Mouse (Mus musculus): Measurements from ENCODE around the gene Tspan4. TPM values are rescaled to one million over a fixed set of nuclear protein-coding genes. Genes with fewer than 3 reads are reported as not detected.

Gene Tspan4
- polyA plus RNA-seq, 1 experiment from 2014 or later = 86.2 TPM

GRCm38 (mm10) chr7:141524760-141525579, 49.9 kb downstream of the Tspan4 start:
- Histone ChIP-seq H3K9me3 (ENCODE audit: control insufficient read depth, low read length) (no peaks in the 10 kb centered on the region), H3K4me3 (ENCODE audit: low read depth, low read length) (no peak overlapping the region), H3K27ac (replicated peaks; ENCODE audit: low read depth, low read length) (no peak overlapping the region), H3K9ac (ENCODE audit: low read depth, low read length) (no peak overlapping the region), H3K36me3 (ENCODE audit: control insufficient read depth, insufficient read depth, low read length) (peaks cover 37% of the 10 kb centered on the region), H3K4me2 (ENCODE audit: low read depth, low read length) (no peak overlapping the region), H3K27me3 (replicated peaks; ENCODE audit: control insufficient read depth, insufficient read depth, low read length) (no peaks in the 10 kb centered on the region), H3K4me1 (ENCODE audit: control insufficient read depth, insufficient read depth, low read length) (no peaks in the 10 kb centered on the region)
- DNase-seq (ENCODE audit: low spot score) (peak; percentile 84), ATAC-seq (ENCODE audit: low read depth) (peak; percentile 86)
- WGBS = 57% methylated on average over 6 of the region's 6 CpGs

- Histone ChIP-seq H3K36me3 (ENCODE audit: control insufficient read depth, insufficient read depth, low read length) (peaks cover 36% of the 10 kb centered on the region), H3K27ac (replicated peaks; ENCODE audit: low read depth, low read length) (no peak overlapping the region), H3K27me3 (replicated peaks; ENCODE audit: control insufficient read depth, insufficient read depth, low read length) (no peaks in the 10 kb centered on the region), H3K4me3 (ENCODE audit: low read depth, low read length) (no peak overlapping the region), H3K9ac (ENCODE audit: low read depth, low read length) (no peak overlapping the region), H3K4me1 (ENCODE audit: control insufficient read depth, insufficient read depth, low read length) (no peaks in the 10 kb centered on the region), H3K4me2 (ENCODE audit: low read depth, low read length) (no peak overlapping the region), H3K9me3 (ENCODE audit: control insufficient read depth, low read length) (no peaks in the 10 kb centered on the region)
- ATAC-seq (ENCODE audit: low read depth) (0 out of 2 replicates have a peak, but pooled peaks have one; percentile 12), DNase-seq (ENCODE audit: low spot score) (no peak)
- WGBS = 81% methylated on average over 4 of the region's 4 CpGs
These were observed 50.5 kb downstream of the Tspan4 start for GRCm38 (mm10) chr7:141525580-141525925.

DNA sequence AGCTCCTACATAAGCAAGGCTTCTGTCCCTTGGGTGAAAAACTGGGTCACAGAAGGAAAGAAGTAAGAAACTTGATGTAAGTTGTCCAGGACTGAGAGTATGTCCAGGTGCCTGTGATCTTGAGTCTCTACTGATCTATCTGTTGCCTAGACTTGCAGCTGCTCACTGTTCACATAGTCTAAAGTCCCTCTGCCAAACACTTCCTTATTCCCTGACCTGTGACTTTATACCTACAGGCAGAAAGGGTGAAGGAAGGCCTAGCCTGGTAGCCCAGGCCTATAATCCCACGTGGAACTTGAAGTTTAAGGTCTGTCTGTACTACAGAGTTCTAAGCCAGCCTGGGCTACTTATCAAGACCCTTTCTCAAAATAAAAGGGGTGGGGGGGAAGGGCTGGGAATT, 60.5 kb downstream of the Tspan4 start:
- no peak overlapping the region for H3K4me2 ChIP-seq (ENCODE audit: low read depth, low read length)
- H3K27ac ChIP-seq (replicated peaks; ENCODE audit: low read depth, low read length) = no peak overlapping the region
- no peaks in the 10 kb centered on the region for H3K9me3 ChIP-seq (ENCODE audit: control insufficient read depth, low read length)
- 67% methylated on average over 1 of the region's 1 CpGs for WGBS
- DNase-seq (ENCODE audit: low spot score) (no peak), ATAC-seq (ENCODE audit: low read depth) (no peak)
- H3K4me3 ChIP-seq (ENCODE audit: low read depth, low read length) = no peak overlapping the region
- no peaks in the 10 kb centered on the region for H3K36me3 ChIP-seq (ENCODE audit: control insufficient read depth, insufficient read depth, low read length)
- peaks cover 14% of the 10 kb centered on the region for H3K4me1 ChIP-seq (ENCODE audit: control insufficient read depth, insufficient read depth, low read length)
- no peaks in the 10 kb centered on the region for H3K27me3 ChIP-seq (replicated peaks; ENCODE audit: control insufficient read depth, insufficient read depth, low read length)
- no peak overlapping the region for H3K9ac ChIP-seq (ENCODE audit: low read depth, low read length)

DNA sequence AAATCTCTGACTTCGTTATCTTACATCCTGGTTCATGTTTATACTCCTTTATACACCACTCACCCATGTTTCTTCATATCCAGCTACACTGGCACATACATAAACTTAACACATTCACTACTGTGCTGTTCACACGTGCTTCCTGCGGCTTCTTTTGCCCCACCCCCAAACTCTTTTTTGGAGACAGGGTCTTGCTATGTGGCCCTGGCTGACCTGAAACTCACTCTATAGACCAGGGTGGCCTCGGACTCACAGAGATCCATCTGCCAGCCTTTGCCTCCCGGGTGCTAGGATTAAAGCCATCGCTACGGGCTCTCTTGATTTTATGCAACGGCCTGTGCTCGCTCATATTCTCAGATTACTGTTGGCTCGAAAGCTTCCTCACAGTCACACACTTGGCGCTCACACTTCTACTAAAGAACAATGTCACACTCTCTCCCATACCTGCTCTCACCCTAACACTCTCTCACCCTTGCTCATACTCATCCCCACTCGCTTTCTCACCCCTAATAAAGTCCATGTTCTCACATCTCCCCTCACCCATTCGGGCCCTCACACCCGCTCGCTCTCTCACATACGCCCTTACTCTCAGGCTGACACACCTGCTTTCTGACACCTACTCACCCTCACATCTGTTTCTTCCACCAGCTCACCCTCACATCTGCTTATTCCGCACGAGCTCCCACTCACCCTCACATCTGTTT, 64.0 kb downstream of the Tspan4 start:
- no peak for DNase-seq (ENCODE audit: low spot score)
- 10% methylated on average over 18 of the region's 18 CpGs for WGBS
- Histone ChIP-seq H3K4me1 (ENCODE audit: control insufficient read depth, insufficient read depth, low read length) (peaks cover 20% of the 10 kb centered on the region), H3K9me3 (ENCODE audit: control insufficient read depth, low read length) (no peaks in the 10 kb centered on the region), H3K9ac (ENCODE audit: low read depth, low read length) (peak overlapping the region; percentile 78), H3K27me3 (replicated peaks; ENCODE audit: control insufficient read depth, insufficient read depth, low read length) (no peaks in the 10 kb centered on the region), H3K4me3 (ENCODE audit: low read depth, low read length) (peak overlapping the region; percentile 60), H3K27ac (replicated peaks; ENCODE audit: low read depth, low read length) (peak overlapping the region; percentile 52), H3K4me2 (ENCODE audit: low read depth, low read length) (peak overlapping the region; percentile 82), H3K36me3 (ENCODE audit: control insufficient read depth, insufficient read depth, low read length) (no peaks in the 10 kb centered on the region)
- no peak; the same call in 1 of the 2 replicates for ATAC-seq (ENCODE audit: low read depth)

DNA sequence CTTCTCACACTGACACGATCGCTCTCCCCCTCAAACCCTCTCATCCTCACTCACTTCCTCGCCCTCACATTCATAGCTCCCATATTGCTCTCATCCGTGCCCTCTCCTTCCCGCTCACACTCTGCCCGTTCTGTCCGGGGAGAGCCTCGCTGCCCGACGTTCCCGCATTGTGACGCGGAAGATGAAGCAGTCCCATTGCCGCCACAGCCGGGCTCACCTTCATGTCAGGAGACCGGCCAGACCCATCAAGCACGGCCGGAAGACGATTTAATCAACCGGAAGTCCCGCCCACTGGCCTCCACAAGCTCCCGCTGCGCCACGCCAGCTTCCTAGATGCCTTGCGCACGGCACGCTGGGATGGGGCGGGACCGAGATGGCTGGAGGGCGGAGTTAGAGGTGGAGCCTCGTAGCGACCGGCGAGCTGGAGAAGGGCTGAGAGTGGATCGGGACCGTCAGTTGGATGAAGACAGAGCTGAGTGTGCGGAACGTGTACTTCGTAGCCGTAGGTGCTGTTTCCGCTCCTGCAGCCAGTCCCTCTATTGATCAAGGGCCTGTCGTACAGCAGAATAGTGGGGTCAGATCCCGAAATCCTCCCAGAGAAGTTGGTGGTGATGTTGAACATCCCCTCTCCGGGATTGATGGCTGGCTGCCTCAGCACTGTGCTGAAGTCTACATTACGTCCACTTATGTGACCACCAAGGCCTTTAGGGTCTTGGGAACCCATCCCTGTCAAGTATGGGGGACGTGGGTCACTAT, 64.7 kb downstream of the Tspan4 start, which contains the start of gene Chid1:
Gene Chid1, minus strand, starts transcription at position 302 of the 756 bp plus-strand sequence.
- Histone ChIP-seq H3K9me3 (ENCODE audit: control insufficient read depth, low read length) (no peaks in the 10 kb centered on the region), H3K27ac (replicated peaks; ENCODE audit: low read depth, low read length) (peak within 1 kb of the TSS; percentile 74), H3K27me3 (replicated peaks; ENCODE audit: control insufficient read depth, insufficient read depth, low read length) (no peaks in the 10 kb centered on the region), H3K4me1 (ENCODE audit: control insufficient read depth, insufficient read depth, low read length) (peaks cover 20% of the 10 kb centered on the region), H3K36me3 (ENCODE audit: control insufficient read depth, insufficient read depth, low read length) (no peaks in the 10 kb centered on the region), H3K9ac (ENCODE audit: low read depth, low read length) (peak within 1 kb of the TSS; percentile 78), H3K4me2 (ENCODE audit: low read depth, low read length) (peak within 1 kb of the TSS; percentile 82), H3K4me3 (ENCODE audit: low read depth, low read length) (peak within 1 kb of the TSS; percentile 60)
- ATAC-seq (ENCODE audit: low read depth) (peak; percentile 97), DNase-seq (ENCODE audit: low spot score) (peak; percentile 99)
- under 1% methylated on average over 45 of the region's 46 CpGs for WGBS

DNA sequence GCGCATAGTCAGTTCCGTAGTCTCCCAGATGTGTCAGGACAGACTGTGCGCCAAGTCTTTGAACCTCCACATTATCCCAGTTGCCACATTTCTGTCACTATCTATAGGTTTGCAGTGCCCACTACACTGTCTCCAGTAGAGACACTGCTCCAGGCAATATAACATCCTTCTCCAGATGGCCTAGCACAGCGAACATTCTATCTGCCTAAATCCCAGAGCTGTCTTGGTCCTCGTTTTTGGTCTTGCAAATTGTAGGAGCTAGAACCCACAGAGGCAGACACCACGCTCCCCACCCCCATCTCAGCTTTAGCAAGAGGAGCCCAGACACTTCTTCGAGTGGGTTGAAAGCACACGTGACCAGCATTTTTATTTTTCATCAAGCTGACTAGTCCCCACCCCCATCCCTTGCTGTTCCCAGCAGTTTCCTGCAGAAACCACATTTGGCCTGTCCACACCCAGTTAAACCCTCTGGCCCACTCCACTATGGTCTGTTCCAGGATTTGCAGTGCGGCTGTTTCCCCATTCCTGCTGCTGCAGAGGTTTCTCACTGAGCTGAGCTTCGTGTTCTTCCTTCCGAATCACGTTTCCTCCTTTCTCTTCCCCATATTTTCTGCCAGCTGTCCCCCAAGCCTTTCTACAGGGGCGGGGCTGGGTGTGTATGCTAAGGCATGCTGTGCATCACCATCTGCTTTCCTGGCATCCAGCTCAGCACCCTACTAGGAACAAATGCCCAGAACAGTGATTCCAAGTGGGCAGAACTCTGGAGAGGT, 65.5 kb downstream of the Tspan4 start:
- WGBS = 57% methylated on average over 13 of the region's 13 CpGs
- Histone ChIP-seq H3K36me3 (ENCODE audit: control insufficient read depth, insufficient read depth, low read length) (no peaks in the 10 kb centered on the region), H3K9me3 (ENCODE audit: control insufficient read depth, low read length) (no peaks in the 10 kb centered on the region), H3K27ac (replicated peaks; ENCODE audit: low read depth, low read length) (peak overlapping the region; percentile 74), H3K4me2 (ENCODE audit: low read depth, low read length) (peak overlapping the region; percentile 82), H3K4me1 (ENCODE audit: control insufficient read depth, insufficient read depth, low read length) (peaks cover 20% of the 10 kb centered on the region), H3K27me3 (replicated peaks; ENCODE audit: control insufficient read depth, insufficient read depth, low read length) (no peaks in the 10 kb centered on the region), H3K9ac (ENCODE audit: low read depth, low read length) (peak overlapping the region; percentile 78), H3K4me3 (ENCODE audit: low read depth, low read length) (peak overlapping the region; percentile 60)
- DNase-seq (ENCODE audit: low spot score) (peak; percentile 77), ATAC-seq (ENCODE audit: low read depth) (peak; percentile 19; the same call in 1 of the 2 replicates)

GRCm38 (mm10) chr7:141541681-141542080, 66.6 kb downstream of the Tspan4 start:
- Histone ChIP-seq H3K4me2 (ENCODE audit: low read depth, low read length) (no peak overlapping the region), H3K9me3 (ENCODE audit: control insufficient read depth, low read length) (no peaks in the 10 kb centered on the region), H3K4me3 (ENCODE audit: low read depth, low read length) (no peak overlapping the region), H3K4me1 (ENCODE audit: control insufficient read depth, insufficient read depth, low read length) (peaks cover 20% of the 10 kb centered on the region), H3K27me3 (replicated peaks; ENCODE audit: control insufficient read depth, insufficient read depth, low read length) (no peaks in the 10 kb centered on the region), H3K27ac (replicated peaks; ENCODE audit: low read depth, low read length) (no peak overlapping the region), H3K9ac (ENCODE audit: low read depth, low read length) (no peak overlapping the region), H3K36me3 (ENCODE audit: control insufficient read depth, insufficient read depth, low read length) (no peaks in the 10 kb centered on the region)
- ATAC-seq (ENCODE audit: low read depth) = no peak
- WGBS = 56% methylated on average over 4 of the region's 4 CpGs
- DNase-seq (ENCODE audit: low spot score) = no peak

DNA sequence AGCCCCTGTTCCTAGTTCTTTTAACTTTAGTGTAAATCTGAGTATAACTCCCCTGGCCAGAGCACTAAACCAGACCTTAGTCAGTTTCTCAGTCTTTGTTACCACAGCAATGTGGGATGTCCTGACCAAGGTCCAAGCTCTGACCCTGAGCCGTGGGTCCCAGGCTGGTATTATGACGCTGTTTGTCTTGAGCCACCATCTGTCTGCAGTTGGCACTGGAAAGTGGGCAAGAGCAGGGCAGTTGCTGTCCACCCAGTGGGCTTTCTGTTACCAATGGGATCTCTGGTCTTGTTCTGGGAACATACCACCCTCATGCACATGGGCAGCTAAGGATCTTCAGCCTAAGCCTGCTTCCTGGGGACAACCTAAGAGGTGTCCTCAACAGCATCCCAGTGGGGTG, 67.5 kb downstream of the Tspan4 start:
- DNase-seq (ENCODE audit: low spot score) (no peak), ATAC-seq (ENCODE audit: low read depth) (no peak)

More for the DNA sequence above, 67.5 kb downstream of the Tspan4 start:
- H3K4me2 ChIP-seq (ENCODE audit: low read depth, low read length) = no peak overlapping the region
- H3K4me3 ChIP-seq (ENCODE audit: low read depth, low read length) = no peak overlapping the region
- WGBS = 94% methylated on average over 2 of the region's 2 CpGs
- no peak overlapping the region for H3K9ac ChIP-seq (ENCODE audit: low read depth, low read length)
- no peaks in the 10 kb centered on the region for H3K36me3 ChIP-seq (ENCODE audit: control insufficient read depth, insufficient read depth, low read length)
- no peaks in the 10 kb centered on the region for H3K27me3 ChIP-seq (replicated peaks; ENCODE audit: control insufficient read depth, insufficient read depth, low read length)
- peaks cover 20% of the 10 kb centered on the region for H3K4me1 ChIP-seq (ENCODE audit: control insufficient read depth, insufficient read depth, low read length)
- no peak overlapping the region for H3K27ac ChIP-seq (replicated peaks; ENCODE audit: low read depth, low read length)
- no peaks in the 10 kb centered on the region for H3K9me3 ChIP-seq (ENCODE audit: control insufficient read depth, low read length)
